Mouse (Mus musculus) right cerebral cortex, adult 2 months (tissue): ENCODE results near the gene Atp13a3.
"Not testable (repeated sequence)": the region's sequence is repeated elsewhere in the genome, so short reads cannot be mapped to it uniquely, and the experiment has no call there.

Experiments
- DNase-seq, 2 experiments: peaks; one replicate each; pipeline ENCODE4 v3.0.0; 2021 to 2022; ENCODE audit warnings: low spot score in 2 of 2

Gene Atp13a3

DNA sequence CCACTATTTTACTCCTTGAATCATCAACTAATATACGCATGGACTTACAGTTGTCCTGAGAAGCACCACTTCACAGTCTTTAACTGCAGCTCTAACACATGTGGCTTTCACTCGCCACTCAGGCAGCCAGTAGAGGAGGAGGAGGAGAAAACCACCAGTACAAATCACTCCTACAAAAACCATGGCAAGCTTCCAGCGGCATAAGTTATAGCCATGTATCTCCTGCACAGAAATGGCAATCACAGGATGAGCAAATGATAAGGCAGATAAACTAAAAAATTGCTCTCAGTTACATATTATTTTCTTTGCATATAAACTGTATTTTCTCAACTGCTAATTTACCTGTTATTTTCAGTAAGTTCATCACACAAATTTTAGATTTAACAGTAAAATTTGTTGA is 43.2 kb downstream of the Atp13a3 start:
- DNase-seq: peak; percentile 12 to 14

DNA sequence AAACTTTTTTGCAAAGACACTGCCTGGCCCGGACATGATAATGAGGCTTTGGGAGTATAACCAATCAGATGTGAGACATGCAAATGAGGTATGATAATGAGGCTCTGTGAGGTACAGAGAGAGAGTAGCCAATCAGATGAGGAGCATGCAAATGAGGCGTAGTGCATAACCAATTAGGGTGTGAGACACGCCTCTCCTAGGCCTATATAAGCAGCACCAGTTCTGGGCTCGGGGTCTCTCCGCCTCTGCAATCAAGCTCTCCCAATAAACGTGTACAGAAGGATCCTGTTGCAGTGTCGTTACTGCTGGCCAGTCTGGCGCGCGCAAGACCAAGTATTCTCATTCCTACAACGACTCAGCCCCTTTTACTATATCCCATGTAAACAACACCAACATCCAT is 52.3 kb downstream of the Atp13a3 start:
- DNase-seq: not testable (repeated sequence)

DNA sequence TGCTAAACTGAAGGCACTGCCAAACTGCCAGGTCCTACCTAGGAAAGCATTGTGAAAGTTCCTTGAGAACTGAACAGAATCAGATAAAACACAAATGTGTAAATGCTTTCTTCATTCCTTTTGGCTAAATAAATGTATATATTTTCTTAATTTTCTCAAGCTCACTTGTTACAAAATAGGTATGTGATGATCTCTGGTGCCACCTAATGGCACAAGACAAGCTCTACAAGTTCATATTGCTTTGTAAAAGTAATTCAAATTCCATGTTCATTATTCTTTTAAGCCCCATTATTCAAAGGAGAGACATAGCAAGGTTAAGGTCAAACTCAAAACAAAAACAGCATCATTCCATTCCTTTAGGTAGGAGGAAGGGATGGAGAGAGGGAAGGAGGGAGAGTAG is 91.5 kb downstream of the Atp13a3 start:
- no peak for DNase-seq

DNA sequence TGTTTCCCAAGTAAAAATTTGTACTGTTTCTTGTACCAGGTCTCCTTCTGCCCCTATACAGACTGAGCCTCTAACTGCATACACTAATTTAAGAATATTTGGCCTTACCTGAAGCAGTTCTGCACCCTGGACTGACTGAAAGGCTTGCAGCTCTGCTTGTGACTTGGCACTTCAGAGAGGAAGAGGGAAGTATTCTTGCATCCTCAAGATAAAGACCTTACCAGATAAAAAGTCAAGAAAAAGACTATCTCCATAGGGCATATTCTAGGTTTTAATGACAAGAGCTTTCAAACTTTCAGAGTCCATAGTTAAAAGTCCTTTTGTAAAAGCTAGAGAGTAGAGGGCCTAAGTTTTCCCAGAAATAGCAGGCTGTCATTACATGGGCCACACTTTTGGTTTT is 95.1 kb downstream of the Atp13a3 start, which contains the start of gene Gp5:
Gene Gp5, minus strand, starts transcription at position 133 of the 400 bp plus-strand sequence.
- no peak for DNase-seq

DNA sequence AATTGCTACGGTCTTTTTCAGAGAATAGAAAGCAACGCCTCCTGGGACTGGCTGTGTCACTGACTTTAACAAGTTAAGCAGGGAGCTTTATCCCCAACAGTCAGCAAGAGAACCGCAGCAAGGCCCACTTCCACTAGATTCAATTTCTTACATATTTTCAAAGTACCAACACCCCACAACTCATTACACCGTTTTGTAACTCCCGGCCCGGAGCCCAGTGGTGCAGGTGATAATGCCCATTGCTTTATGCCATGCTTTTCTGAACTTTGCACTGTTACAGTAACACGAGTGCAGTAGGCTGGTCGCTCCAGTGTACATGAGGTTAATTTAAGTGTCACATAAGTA is 95.6 kb downstream of the Atp13a3 start:
- no peak for DNase-seq

DNA sequence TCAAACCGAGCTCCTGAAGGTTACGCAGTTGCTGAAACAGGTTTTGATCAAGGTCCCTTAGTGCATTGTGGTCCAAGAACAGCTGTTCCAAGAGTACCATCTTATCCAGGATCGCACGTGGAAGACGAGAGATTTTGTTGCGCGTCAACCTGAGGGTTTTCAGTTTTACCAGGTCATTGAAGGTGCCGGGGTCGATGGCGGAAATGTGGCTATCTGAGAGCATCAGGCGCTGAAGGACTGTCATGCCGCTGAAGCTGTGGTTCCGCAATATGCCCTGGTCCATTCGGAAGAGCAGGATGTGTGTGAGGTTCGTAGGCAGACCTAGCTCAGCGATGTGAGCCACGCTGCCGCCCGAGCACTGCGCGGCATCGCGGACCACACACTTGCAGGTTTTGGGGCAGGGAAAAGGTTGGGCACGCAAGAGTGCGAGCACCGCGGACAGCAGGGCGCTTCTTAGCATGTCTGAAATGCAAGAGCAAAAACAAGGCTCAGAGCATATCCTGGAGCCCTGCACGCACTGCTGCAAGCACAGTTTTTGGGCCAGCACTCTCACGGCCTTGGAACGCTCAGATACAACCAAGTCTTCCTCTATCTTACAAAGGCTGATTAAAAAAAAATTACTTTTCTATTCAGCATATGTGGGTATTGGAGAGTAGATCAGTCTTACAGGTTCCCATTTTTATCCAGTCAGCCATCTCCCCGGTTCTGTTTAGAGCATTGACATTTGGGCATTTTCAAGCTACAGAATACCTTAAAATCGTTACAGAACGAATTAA is 96.2 kb downstream of the Atp13a3 start:
- peak in 1 of 2 experiments; percentile 37 for DNase-seq

DNA sequence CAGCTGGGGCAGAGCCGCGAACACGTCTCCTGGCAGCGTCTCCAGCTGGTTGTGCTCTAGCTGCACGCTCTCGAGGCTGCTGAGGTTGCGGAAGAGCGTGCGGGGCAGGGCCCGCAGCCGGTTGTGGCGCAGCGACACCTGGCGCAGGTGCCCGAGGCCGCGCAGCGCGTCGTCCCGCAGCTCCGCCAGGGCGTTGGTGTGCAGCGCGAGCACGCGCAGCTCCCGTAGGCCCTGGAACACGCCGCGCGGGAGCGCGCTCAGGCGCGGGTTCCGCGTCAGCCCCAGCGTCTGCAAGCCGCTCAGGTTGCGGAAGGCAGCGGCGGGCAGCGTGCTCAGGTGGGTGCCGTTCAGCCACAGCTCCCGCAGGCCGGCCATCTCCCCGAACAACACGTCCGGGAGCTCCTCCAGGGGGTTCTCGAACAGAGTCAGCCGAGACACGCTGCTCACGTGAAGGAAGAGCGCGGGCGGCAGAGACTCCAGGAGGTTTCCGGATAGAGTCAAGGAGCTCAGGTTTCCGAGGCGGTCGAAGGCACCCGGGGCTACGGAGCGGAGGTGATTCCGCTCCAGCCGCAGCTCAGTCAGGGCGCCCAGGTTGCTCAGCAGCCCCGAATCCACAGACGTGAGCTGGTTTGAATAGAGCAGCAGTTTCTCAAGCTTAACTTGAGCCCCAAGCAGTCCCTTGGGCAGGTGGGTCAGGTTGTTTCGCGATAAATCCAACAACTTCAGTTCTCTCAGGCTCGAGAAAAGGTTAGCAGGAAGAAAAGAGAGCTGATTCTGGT is 97.0 kb downstream of the Atp13a3 start:
- DNase-seq: peak; percentile 65 to 68

DNA sequence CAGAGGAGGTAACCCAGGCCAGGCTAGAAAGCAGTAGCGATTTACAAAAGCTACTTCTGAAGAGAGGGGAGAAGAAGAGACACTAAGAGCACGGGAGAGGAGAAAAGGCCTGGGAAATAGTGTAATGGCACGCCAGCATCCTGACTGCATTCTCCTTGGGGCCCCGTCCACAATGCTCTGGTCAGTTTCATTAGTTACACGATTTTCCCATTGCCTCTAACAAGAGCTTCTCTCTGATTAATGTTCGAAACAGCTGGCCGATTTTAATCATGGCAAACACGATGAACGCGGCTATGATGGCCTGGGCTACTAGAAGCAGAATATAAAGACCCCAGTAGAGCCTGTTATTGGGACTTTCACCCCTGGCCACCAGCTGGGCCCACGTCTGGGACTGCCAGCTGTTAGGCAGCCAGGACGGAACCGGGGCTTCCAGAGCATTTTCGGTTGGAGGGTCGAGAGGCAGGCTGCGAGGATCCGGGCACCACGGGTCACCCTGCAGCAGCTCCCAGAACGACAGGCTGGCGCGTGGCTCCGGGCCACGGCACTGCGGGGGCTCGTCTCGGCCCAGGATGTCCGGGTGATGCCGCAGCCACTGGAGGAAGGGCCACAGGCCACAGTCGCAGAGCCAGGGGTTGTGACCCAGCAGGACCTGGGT is 97.7 kb downstream of the Atp13a3 start:
- no peak for DNase-seq

DNA sequence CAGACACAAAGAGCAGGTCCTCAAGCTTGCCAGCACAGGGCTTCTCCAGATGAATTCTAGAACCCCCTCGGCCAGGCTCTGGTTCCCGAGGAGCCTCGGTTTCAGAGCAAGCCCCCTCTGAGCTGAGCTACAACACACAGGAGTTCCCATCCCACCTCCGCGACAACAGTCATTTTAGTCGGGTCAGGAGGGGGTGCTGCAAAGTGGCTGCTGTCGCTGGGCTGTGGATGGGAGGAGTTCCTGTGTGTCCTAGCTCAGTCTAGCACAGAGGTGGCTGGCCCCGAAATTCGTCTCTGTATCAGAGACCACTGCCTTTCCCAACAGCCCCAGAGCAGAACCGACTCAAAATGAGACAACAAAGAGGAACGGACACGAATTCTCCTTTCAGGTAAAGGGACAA is 98.5 kb downstream of the Atp13a3 start:
- DNase-seq: no peak

DNA sequence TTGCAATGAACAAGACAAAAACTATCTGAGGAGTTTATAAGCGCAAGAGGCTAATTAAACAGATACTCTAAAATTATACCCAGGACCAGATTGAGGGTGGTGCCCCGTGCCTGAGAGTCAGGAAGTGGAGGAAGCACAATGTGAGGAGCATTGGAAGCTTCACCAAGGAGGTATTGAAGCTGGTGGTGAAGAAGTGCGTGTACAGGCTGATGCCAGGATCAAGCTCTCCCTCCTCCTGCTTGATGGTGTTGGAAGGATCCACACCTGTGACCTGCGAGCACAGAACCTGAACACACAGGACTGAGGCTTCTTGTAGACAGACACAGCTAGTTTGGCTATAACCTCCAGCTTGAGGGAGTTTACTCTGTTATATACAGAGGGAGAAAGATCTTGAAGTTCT is 99.7 kb downstream of the Atp13a3 start:
- no peak for DNase-seq

DNA sequence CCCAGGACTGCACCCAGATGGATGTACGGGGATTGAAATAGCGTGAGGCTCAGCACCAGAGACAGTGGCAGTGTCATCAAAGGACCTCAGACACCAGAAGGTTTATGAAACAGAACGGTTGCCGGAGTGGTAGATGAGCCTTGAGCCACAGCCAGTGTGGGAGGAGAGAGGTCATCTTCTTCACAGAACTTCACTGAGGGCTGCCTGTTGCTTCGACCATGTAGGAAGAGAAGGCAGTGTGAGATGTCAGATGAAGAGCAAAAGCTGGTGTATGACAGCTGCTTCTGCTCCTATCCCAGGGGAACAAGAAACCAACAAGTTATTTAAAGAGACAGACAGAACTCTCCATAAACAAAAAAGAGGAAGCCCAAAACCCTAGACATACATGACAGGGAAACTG is 101.5 kb downstream of the Atp13a3 start:
- no peak for DNase-seq

DNA sequence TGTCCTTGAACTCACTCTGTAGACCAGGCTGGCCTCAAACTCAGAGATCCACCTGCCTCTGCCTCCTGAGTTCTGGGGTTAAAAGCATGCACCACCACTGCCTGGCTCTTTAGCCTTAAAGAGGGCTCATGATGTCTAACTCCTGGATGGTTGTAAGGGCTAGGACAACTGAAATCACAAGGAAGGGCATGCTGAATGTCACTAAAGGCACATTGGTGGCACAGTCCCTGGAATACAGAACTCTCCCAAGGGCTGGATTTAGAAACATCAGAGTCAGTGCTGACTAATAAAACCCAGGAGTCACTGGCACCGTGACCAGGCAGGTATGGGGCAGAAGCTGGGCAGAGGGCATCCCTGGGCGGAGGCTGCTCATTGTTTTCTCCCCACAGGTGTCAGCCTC is 102.4 kb downstream of the Atp13a3 start:
- no peak for DNase-seq

DNA sequence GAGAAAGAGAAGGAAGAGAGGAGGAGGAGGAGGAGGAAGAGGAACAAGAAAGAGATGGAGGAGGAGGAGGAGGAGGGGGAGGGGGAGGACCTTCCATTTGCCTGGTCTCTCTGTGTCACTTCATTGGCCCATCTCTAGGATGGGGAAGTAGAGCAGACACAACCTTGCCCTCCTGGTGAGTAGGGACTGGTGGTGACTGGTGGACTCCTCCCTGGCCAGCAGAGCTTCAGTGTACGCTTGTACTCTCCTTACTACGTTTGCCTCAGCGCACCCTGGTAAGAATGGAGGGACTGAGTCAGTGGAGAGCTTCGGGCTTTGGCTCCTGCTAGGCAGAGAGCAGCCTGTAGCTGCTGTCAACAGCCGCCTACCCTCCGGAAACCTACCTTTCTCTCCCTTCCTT is 103.1 kb downstream of the Atp13a3 start:
- DNase-seq: no peak

DNA sequence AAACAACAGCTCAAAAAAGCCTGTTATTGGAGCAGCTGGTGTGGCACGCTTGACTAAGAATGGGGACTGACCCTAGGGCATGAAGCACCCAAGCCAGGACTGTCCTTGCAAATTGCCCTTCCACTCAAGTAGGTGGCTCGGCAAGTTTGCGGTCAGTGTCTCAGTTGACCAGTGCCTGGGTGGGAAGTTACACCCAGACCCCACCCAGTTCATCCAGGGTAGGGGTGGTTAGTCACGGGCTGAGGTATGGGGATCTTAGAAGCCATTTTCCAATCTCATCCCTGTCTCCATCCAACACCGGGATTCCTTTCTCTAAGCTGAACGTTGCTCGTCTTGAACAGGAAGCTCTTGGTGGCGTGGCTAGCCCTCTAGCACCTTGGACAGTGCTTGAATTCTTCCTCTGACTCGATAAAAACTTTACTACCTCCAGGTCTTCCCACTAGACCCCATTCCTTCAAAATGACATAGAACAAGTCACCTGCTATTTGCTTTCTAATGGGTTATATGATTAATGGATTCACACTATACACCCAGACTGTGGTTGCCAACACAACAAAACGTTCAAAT is 106.0 kb downstream of the Atp13a3 start:
- no peak for DNase-seq

DNA sequence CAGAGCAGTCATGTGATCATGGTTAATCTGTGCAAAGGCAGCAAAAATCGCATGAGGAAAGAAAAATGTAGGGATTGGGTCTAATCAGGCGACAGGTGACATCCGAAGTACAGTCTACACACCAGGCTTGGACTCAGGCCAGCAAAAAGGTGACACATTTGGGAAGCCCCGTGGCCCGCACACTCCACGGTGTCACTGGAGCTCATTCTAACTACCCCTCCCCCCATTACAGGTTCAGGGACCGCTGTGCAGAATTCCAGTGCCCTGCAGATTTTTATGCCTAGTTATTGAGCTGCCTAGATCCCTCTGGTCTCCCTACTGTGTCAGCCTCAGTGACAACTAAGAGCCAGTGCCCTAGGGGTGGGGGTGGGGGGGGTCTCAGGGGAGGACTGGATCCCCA is 108.3 kb downstream of the Atp13a3 start:
- DNase-seq: no peak

DNA sequence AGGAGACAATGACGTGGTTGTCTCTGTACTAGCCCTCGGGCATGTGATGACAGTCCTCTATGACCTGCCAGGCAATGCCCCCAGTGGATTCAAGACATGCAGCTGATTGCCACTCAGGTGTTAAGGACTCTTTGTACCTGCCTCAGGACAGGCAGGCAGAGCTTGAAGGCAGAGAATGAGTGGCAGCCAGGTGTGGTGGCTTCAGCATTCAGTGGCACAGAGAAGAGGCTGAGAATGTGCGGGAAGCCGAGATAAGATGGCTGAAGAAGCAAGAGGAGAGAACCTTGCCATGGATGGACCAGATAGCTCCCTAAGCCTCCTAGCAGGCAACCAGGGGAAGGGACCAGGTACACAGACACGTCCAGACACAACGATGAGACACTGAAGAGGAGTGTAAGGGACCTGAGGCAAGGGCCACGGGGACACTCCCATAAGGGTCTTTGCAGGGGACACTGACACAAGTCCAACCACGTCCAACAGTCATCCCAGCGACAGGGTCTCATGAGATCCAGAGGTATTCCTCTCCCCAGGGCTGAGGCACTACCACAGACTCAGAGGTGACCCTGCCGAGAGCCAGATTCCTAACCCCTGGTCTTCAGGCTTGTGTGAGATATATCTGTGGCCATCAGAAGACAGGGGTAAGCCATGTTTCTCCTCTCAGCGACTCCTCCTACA is 109.0 kb downstream of the Atp13a3 start:
- no peak for DNase-seq

DNA sequence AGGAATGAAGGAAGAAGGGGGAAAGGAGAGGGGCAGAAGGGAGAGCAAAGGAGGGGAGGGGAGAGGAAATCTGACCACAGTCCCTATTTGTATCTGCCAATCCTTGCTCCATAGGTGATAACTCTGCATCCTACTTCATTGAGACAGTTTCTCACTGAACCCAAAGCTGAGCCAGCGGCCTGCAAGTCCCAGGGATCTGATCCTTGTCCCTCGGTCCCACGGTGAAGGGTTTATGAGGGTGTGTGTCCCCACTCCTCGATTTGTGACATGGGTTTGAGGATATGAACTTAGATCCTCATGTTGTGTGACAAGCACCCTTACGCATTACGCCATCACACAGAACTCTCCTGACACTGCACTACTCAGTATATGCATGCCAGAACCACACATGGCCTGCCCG is 110.7 kb downstream of the Atp13a3 start:
- no peak for DNase-seq

DNA sequence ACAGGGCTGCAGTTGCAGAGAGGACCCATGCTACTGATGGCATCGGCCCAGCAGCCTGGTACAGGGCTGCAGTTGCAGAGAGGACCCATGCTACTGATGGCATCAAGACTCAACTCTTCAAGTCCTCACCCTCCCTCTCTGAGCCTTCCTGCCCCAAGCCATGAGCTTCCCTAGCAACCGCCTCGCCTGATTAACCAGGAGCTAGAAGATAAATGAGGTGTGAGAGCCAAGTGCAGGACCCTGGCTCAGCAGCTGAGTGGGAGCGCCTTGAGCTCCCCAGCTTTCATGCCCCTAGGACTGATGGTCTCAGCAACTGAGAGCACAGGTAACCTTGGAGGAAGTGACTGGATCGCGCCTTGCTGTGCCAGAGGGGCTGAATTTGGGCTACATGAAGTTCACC is 115.3 kb downstream of the Atp13a3 start:
- DNase-seq: no peak

DNA sequence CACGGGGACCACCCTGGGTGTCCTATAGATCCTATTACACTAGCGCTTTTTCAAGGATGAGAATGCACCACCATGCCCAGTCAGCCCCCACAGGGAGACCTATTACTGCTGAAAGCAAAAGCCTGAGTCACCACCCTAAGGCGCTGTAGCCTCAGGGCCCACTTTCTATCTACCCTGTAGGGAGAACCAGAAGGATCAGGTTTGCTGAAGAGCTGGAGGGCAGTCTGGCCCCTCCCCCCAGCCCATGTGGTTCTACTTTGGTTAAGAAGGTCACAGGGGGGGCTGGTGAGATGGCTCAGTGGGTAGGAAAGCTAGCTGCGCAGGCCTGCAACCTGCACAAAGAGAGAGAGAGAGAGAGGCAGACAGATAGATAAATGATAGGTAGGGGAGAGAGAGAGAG is 120.1 kb downstream of the Atp13a3 start:
- no peak for DNase-seq

DNA sequence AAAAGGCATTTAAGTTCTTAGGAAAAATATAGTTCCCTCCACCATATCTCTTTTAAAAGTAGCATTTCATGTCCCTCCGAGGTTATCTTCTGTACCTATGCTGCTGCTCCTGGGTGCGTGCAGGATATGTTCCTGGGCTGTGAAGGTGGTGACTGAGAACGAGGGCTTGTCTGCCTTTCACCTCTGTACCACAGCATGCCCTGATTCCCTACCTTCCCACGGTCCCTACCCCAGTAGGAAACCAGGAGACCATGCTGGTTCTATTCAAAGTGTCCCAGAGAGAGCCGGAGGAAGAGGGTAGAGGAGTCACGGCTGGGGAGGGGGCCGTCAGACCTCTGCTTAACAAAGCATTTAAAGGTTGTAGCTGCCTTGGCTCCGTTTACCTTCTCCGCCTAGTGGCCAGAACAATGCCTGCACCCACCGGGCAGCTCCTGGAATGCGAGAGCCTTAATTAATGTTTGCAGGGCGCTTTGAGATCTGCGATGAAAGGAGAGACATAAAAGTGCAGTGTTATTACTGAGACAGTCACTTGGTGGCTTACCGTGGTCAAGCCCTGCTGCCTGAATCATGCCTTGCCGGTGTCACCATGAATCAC is 121.9 kb downstream of the Atp13a3 start:
- DNase-seq: peak in 1 of 2 experiments; percentile 21

DNA sequence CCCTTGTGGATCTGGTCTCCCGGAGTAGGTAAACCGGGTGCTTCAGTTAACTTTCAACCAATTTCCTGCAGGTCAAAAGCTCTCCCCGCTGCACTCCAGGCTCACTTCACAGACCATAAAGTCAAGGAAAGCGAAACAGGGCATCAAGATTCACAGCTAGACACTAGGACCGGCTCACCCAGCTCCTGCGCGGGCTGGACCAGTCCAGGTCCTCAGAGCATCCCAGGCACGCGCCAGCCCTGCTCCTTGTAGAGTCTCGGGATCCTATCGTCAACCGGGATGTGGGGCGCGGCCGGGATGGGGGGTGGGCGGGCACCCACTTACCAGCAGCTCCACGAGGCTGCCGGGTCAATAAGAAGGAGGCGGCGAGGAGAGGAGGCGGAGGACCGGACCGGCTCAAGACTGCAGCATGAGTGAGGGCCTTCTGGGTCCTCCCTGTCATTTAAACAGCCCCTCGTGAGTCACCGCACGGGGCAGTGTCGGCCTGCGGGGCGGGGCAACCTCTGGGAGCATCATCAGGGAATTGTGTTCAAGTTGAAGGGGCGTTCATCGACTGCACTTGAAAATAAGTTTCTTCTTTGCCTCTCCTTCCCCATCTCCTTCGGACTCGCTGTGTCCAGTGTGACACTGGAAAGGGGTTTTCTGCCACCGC is 122.8 kb downstream of the Atp13a3 start, which contains the start of gene Lrrc15:
Gene Lrrc15, minus strand, starts transcription at position 413 of the 652 bp plus-strand sequence.
- DNase-seq: no peak
